Mouse (Mus musculus) lung, embryonic 14.5 days (tissue): Measurements from ENCODE around the gene Amh. TPM values are rescaled to one million over a fixed set of nuclear protein-coding genes. Genes with fewer than 3 reads are reported as not detected.

Experiments used
- ATAC-seq: fragments of 200-750 bp; cut with Nextera tagmentation; 2 replicates; pipeline ENCODE4 v1.8.0; 2017; ENCODE audit warnings: mild to moderate bottlenecking, moderate TSS enrichment, moderate library complexity; ENCODE audit not compliant: insufficient read depth
- DNase-seq: peaks from one replicate; pipeline ENCODE4 v3.0.0-alpha.2; 2015
- H3K27ac ChIP-seq: fragments of 300-500 bp; sonication (generic); 2 replicates; pipeline ENCODE4 v1.5.1; 2014; ENCODE audit warnings: low read depth, mild to moderate bottlenecking, moderate library complexity
- H3K27me3 ChIP-seq: fragments of 300-500 bp; sonication (generic); 2 replicates; pipeline ENCODE4 v1.6.1; 2014; ENCODE audit warnings: low read length, control low read depth; ENCODE audit not compliant: insufficient read depth
- H3K36me3 ChIP-seq: fragments of 300-500 bp; sonication (generic); 2 replicates; pipeline ENCODE4 v1.6.1; 2014; ENCODE audit warnings: control low read depth; ENCODE audit not compliant: insufficient read depth
- H3K4me1 ChIP-seq: fragments of 300-500 bp; sonication (generic); 2 replicates; pipeline ENCODE4 v1.6.1; 2014; ENCODE audit warnings: antibody characterized with exemption, control low read depth; ENCODE audit not compliant: insufficient read depth
- H3K4me2 ChIP-seq: fragments of 300-500 bp; sonication (generic); 2 replicates; pipeline ENCODE4 v1.6.1; 2014; ENCODE audit warnings: mild to moderate bottlenecking
- H3K4me3 ChIP-seq: fragments of 300-500 bp; sonication (generic); 2 replicates; pipeline ENCODE4 v1.5.1; 2014; ENCODE audit warnings: low read depth, low read length
- H3K9ac ChIP-seq: fragments of 300-500 bp; sonication (generic); 2 replicates; pipeline ENCODE4 v1.6.1; 2014
- H3K9me3 ChIP-seq: fragments of 300-500 bp; sonication (generic); 2 replicates; pipeline ENCODE4 v1.6.1; 2016; ENCODE audit warnings: low read depth, low read length, control low read depth
- CTCF ChIP-seq: IDR thresholded peaks from 2 replicates; pipeline ENCODE4 v1.5.1; 2016; ENCODE audit warnings: antibody characterized with exemption, low read depth
- WGBS: fragments of 180-500 bp; shearing (Covaris S2); extraction: QIAGEN DNeasy Blood & Tissue Kit; methylation state at CpG from one replicate; pipeline ENCODE4 v1.1.7; 2014; 5-methylcytosine and 5-hydroxymethylcytosine counted together
- polyA plus RNA-seq: library from polyadenylated mRNA; unstranded; fragments of >200 nt; fragmentation: Nextera tagmentation; extraction: Ambion mirVana; gene quantifications from 2 replicates; pipeline ENCODE4 v1.2.1, GENCODE M21; 2014

Amh gene
- 0.11 and 0.14 TPM in 2 replicates for polyA plus RNA-seq

DNA sequence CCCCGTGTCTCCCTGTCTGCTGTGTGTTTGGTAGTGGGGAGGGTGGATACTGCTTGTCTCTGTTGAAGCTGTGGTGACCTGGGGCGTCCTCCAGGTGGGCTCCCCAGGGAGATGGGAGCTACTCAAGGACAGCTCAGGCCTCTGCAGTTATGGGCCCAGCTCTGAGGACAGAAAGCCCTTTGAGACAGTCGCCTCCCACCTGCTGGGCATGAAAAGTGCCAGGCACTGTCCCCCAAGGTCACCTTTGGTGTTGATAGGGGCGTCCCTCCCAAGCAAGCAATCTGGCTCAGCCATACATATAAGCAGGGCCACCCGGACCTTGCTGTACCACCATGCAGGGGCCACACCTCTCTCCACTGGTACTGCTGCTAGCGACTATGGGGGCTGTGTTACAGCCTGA is at the start of gene Amh:
Amh (plus strand) TSS at position 328 of the 400 bp plus-strand sequence.
- 59% methylated on average over 6 of the region's 6 CpGs for WGBS
- Histone ChIP-seq H3K4me2 (no peak within 1 kb of the TSS), H3K9me3 (no peaks in the 10 kb centered on the region), H3K36me3 (peaks cover 49% of the 10 kb centered on the region), H3K27ac (no peak within 1 kb of the TSS), H3K4me1 (peaks cover 19% of the 10 kb centered on the region), H3K4me3 (no peak within 1 kb of the TSS), H3K9ac (no peak within 1 kb of the TSS), H3K27me3 (peaks cover 6% of the 10 kb centered on the region)
- ATAC-seq (no peak), DNase-seq (no peak)
- no peak for TF ChIP-seq CTCF

DNA sequence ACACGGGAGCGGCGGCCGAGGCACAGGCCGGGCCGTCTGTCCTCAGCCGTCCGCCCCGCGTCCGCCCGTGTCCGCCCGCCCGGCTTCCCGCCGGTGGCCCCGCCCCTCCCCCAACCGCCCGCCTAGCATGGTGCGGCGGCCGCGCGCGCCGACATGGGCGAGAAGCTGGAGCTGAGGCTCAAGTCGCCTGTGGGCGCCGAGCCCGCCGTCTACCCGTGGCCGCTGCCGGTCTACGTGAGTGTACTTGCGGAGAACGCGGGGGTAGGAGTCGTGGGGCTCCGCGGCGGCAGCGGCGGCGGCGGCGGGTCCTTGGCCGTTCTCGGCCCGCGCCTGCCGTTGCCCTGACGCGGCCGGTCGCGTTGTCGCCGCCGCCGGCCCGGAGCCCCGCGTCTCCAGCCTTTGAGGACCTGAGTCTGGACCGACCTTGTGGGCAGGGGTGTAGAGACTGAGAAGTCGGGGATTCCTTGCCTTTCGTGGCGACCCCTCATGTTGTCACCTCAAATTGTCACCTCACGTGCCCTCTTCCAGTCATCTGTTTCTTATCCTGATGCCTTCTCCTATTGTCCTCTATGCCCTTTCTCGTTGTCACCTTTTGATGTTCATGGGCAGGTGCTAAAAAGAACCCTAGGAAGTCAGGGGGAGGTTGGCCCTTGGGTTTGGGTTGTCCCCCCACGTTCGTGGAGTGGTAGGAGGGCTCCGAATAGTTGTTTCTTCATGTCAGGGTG is 49.6 kb upstream of the Amh start:
- peak overlapping the region; percentile 98 for H3K4me3 ChIP-seq
- H3K9ac ChIP-seq, result peak overlapping the region; percentile 92
- no peaks in the 10 kb centered on the region for H3K9me3 ChIP-seq
- DNase-seq (no peak), ATAC-seq (no peak)
- no peaks in the 10 kb centered on the region for H3K27me3 ChIP-seq
- H3K36me3 ChIP-seq, result no peaks in the 10 kb centered on the region
- no peak for TF ChIP-seq CTCF
- peaks cover 20% of the 10 kb centered on the region for H3K4me1 ChIP-seq
- WGBS, result under 1% methylated on average over 60 of the region's 75 CpGs
- peak overlapping the region; percentile 99 for H3K4me2 ChIP-seq
- peak overlapping the region; percentile 86 for H3K27ac ChIP-seq

DNA sequence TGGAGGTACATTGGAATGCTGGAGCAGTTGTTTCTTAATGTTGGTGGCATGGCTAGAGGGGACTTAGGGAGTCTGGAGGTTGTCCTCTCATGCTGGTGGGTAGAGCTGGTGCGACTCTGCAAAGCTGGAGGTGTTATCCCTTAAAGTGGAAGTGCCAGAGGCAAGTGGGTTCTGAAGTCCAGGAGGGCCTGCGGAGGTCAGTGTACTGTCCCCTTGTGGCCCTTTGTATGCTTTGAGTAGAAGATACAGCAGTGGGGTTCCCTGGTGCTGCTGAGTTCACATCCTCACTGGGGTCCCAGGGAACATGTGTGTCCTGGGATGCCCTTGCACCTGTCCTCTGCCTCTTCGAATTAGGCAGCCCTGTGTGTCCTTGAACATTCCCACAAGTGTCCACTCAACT is 48.9 kb upstream of the Amh start:
- WGBS, result 18% methylated on average over 3 of the region's 3 CpGs
- peak overlapping the region; percentile 99 for H3K4me2 ChIP-seq
- no peak for DNase-seq
- no peaks in the 10 kb centered on the region for H3K36me3 ChIP-seq
- no peaks in the 10 kb centered on the region for H3K9me3 ChIP-seq
- ATAC-seq, result no peak
- peak overlapping the region; percentile 92 for H3K9ac ChIP-seq
- 0 out of 2 replicates have a peak, but pooled peaks have one; percentile 13 for TF ChIP-seq CTCF
- H3K27me3 ChIP-seq, result no peaks in the 10 kb centered on the region
- peaks cover 21% of the 10 kb centered on the region for H3K4me1 ChIP-seq
- H3K4me3 ChIP-seq, result peak overlapping the region; percentile 98
- H3K27ac ChIP-seq, result no peak overlapping the region

DNA sequence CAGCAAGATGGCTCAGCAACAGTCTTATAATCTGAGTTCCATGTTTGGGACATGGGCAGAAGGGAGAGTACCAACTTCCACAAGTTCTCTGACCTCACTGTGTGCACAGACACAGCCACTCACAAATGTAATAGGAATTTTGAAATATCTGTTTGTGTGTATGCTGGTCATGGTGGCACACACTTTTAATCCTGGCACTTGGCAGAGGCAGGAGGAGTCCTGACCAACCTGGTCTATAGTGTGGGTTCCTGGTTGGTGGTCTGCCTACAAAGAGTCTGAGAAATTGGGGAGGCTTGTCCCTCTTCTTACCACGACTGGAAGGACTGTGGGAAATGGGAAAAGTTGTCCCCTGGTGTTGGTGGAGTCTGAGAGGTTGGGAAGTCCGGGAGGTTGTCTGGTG is 48.5 kb upstream of the Amh start:
- ATAC-seq, result no peak
- Histone ChIP-seq H3K36me3 (no peaks in the 10 kb centered on the region), H3K4me1 (peaks cover 22% of the 10 kb centered on the region), H3K9me3 (no peaks in the 10 kb centered on the region), H3K27ac (no peak overlapping the region; the same call in 1 of the 2 replicates), H3K27me3 (no peaks in the 10 kb centered on the region), H3K4me2 (peak overlapping the region; percentile 99), H3K9ac (peak overlapping the region; percentile 92), H3K4me3 (peak overlapping the region; percentile 98)
- DNase-seq, result no peak
- WGBS, result 51% methylated on average over 2 of the region's 2 CpGs
- TF ChIP-seq CTCF, result no peak

DNA sequence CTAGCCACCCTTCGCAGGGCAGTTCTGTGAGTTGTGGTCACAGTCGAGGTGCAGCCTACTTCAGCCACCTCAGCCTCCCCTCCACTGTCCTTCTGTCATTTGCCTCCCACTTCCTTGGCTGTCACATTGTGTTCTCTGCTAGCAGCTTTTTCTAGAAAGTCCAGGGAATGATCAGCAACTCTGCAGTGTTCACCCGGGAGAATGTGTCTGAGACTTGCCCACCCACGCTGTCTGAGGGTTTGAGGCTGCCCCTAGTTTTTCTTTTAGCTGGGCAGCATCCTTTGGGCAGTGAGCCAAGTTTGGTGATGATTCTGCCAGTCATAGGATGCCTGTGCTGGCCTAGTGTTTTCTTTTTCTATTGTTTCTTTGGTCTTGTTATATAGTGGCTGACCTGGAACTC is 48.1 kb upstream of the Amh start:
- no peaks in the 10 kb centered on the region for H3K36me3 ChIP-seq
- H3K4me3 ChIP-seq, result peak overlapping the region; percentile 98
- H3K4me2 ChIP-seq, result peak overlapping the region; percentile 99
- H3K9me3 ChIP-seq, result no peaks in the 10 kb centered on the region
- ATAC-seq (no peak), DNase-seq (no peak)
- peaks cover 22% of the 10 kb centered on the region for H3K4me1 ChIP-seq
- H3K27ac ChIP-seq, result no peak overlapping the region; the same call in 1 of the 2 replicates
- WGBS, result 46% methylated on average over 4 of the region's 4 CpGs
- H3K27me3 ChIP-seq, result no peaks in the 10 kb centered on the region
- H3K9ac ChIP-seq, result peak overlapping the region; percentile 92
- no peak for TF ChIP-seq CTCF

DNA sequence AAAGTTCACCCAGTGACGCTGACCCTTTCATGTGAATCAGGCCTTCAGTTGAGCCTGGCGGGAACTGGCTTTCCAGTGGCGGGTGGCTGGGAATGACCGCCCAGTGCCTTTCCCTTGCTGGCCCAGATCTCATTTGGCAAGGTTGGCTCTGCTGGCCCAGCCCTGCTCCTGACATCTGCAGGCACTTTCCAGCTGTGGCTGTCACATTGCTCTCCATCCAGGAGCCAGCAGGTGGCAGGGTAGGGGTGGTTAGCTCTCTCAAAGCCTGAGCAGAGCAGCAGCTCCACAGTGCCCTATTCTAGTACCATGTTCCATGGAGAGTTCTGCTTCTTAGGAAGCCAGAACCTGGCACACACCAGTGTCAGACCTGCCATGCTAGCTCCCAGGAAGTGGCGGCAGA is 47.3 kb upstream of the Amh start:
- Histone ChIP-seq H3K36me3 (no peaks in the 10 kb centered on the region), H3K9ac (no peak overlapping the region), H3K9me3 (no peaks in the 10 kb centered on the region), H3K27me3 (no peaks in the 10 kb centered on the region), H3K4me2 (peak overlapping the region; percentile 99; the same call in 1 of the 2 replicates), H3K4me1 (peaks cover 20% of the 10 kb centered on the region), H3K27ac (no peak overlapping the region), H3K4me3 (no peak overlapping the region)
- TF ChIP-seq CTCF, result peak; percentile 61
- WGBS, result 34% methylated on average over 5 of the region's 5 CpGs
- ATAC-seq (no peak), DNase-seq (peak; percentile 75)

DNA sequence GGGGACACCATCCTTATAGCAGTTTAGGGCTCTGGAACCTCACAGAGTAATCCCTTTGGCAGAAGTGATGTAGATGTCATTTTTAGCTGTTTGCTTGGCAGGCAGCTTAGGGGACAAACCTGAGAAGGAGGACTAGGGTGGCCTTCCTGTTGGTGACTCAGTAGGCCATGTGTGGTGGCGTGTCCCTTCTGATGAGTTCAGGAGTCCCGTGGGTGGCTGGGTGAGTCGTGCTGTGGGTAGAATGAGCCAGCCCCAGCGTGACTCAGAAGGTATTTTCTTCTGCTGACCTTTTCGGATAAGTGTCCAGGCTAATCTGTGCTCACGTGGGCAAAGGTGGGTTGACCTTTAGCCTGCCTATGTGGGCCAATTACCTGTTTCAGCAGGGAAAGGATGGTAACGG is 46.4 kb upstream of the Amh start:
- H3K36me3 ChIP-seq, result no peaks in the 10 kb centered on the region
- TF ChIP-seq CTCF, result no peak
- peaks cover 20% of the 10 kb centered on the region for H3K4me1 ChIP-seq
- DNase-seq (no peak), ATAC-seq (no peak)
- H3K27me3 ChIP-seq, result no peaks in the 10 kb centered on the region
- H3K4me2 ChIP-seq, result no peak overlapping the region
- H3K4me3 ChIP-seq, result no peak overlapping the region
- no peaks in the 10 kb centered on the region for H3K9me3 ChIP-seq
- H3K9ac ChIP-seq, result no peak overlapping the region
- no peak overlapping the region for H3K27ac ChIP-seq
- 77% methylated on average over 7 of the region's 7 CpGs for WGBS
